Mouse (Mus musculus) adrenal gland, adult (tissue): ENCODE results near the gene Serpinh1.

Source experiments
- DNase-seq, 2 experiments: peaks; one replicate each; pipeline ENCODE4 v3.0.0; 2022 to 2023; ENCODE audit warnings: low spot score in 1 of 2; ENCODE audit not compliant: inconsistent age in 2 of 2

Gene Serpinh1

DNA sequence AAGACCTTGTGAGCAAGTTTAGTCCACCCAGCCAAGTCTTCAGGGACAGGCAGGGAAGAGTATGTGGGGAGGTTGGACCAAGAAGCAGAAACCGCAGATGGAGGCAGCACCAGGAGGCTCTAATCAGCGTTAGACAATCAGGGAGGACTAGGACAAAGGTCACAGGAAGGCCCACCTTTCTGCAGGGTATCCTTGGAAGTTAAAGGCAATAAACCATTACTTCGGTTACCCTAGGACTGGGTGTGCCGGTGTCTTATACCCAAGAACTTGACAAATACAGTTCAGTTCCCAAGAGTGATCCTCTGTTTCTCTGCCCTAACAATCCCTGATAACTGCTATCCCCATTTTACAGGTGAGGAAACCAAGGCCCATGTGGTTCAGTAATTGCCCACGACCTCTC, 23.0 kb downstream of the Serpinh1 start:
- no peak for DNase-seq

DNA sequence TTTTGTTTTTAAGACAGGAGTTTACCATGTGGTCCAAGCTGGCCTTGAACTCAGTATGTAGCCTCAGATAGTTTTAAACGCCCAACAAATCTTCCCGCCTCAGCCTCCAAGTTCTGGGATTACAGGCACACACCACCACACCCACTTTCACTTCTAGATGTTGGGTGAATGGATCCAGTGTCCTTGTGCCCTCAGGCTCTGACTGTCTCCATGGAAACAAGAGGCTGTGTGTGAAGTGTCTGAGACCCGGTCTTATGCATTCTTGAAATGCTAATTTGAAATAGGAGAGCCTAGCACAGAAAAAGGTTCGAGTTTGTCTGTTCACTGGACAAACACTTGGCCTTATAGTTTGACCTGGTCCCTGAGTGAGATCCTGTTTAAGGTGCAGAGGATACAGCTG, 24.2 kb downstream of the Serpinh1 start:
- DNase-seq = no peak

DNA sequence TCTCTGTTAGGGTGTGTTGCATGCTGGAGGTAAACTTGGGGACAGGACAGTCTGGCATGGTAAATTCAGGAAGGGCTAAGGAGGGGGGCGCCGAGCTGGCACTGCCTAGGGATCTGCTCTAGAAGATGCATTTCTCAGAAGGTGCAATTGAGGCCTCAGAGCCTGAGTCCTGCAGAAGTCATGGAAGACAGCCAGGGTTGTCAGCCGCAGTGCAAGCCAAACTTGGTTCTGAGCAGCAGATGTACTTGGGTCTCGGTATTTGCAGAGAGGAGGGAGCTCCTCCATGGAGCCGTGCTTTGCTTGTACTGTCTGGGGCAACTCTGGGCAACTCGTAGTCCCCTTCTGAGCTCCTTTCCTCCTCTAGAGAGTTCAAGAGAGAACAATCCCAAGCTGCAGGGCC, 26.9 kb downstream of the Serpinh1 start:
- DNase-seq = no peak

DNA sequence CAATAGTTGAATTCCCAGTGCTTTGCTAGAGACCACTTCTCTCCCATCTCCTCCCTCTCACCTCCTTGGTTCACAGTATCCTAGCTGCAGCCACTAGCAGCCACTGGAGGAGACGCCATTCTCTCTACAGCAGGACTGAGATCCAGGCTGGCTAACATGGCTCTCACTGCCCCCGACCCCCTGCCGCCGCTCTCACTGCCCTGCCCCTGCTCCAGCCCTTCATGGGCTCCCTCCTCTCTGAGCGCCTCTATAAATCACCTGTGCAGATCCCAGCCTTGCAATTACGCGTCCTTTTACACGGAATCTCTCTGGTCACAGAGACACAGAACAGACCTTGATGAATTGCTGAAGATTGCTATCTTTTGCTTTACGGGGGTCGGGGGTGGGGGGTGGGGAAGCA, 28.2 kb downstream of the Serpinh1 start:
- DNase-seq = no peak

DNA sequence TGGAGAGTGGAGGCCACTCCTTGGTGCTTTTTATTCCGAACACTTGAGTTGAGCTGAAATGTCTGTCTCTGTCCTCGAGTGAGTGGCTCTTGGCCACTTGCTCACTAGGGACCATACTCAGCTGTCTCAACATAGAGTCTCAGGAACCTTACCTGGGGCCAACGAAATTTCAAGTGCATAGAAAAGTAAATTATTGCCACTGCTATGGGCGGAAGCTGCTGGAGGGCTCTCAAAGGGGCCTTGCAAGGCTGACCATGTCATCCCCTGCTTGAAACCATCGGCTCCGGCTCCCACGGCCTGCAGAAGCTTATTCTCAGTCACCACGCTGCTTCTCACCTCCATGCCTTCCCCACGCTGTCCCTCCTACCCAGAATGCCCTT, 29.7 kb downstream of the Serpinh1 start:
- DNase-seq = no peak

DNA sequence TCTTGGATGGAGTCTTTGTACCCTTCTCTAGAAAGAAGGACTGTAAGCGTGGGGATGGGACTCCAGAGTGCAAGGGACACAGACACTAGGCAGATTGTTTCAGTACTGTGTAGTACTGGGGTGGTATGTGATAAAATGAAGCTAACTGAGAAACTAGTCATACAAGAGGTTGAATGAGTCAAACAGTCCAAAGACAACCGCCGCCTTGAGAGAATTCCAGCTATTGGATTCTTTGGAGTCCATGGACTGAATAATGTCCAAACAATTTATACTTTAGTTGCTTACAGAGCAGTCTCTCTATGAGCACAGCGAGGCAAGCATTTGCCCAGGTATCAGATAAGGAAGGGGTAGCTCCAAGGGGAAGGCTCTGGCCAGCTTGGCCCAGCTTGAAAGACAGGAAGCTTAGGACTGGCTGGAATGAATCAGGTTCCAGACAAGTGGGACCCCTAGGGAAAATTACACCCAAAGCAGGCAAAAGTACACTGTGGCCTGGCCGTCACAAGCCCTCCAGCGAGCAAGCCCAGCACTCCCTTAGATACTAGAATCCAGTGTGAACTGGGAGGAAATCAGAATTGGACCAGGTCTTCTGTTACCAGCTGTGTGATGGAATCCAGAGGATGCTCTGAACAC, 30.2 kb downstream of the Serpinh1 start:
- DNase-seq = no peak

DNA sequence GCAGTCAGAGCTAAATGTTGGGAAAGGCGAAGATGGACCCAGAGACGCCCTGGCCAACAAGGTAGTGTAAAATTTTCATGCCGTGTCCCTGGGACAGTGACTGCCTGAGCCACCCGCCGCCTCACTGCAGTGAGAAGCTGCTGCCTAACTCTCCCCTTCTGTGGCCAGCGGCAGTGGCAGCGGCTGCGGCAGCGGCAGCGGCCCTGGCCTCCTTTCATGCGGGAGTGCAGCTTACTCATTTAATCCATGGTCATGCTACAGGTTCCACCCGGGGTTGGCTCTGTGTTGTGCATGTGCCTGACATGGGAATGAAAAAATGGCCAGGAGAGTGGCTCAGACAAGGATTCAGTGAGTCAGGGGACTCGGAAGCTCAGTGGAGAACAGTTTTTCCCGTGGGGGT, 32.5 kb downstream of the Serpinh1 start:
- DNase-seq = peak; percentile 39 to 81

DNA sequence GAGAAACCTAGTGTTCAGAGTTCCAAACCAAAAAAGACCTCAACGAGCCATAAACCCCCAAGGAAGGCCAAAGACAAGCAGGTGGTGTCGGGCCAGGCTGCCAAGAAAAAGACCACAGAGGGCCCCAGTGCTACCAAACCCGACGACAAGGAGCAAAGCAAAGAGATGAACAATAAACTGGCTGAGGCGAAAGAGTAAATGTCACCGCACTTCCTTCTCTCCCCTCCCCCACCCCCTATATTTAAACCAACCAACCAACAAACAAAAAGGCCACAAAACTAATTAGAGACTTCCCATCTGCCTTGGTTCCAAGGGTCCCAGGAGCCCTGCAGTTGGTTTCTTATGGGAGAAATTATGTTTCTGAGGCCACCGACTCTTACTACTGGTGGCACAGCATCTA, 35.6 kb downstream of the Serpinh1 start:
- no peak for DNase-seq

DNA sequence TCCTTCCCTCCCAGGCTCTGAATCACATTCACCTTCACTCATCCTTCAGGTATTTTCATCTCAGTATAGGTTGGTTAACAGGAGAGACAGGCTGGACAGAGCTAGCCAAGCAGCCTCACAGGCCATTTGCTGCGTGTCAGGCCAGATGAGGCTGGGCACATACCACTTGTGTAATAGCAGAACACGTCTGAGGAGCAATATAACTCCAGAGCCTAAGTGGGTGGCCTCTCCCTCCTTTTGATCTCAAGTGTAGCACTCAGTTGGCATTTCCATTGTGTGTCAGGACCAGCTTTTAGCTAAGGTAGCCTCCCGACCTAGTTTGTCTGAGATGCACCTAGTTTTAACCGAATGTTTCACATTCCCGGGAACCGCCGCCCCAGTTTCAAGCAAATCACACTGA, 36.8 kb downstream of the Serpinh1 start:
- peak in 1 of 2 experiments; percentile 37 for DNase-seq

DNA sequence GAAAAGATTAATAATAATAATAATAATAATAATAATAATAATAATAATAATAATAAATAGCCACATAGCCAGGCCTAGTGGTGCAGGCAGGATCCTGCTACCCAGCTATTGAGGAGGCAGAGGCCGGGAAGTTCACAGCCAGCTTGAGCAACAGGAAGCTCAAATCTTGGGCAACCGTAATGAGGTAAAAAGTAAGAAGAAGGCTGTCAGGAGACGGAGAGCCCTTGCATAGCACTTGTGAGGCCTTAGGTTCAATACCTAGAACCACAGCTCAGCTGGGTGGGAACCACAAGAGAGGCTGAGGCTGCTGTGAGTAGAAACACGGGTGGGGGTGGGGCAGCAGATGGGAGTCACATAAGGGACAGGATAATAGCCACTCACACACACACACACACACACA, 38.5 kb downstream of the Serpinh1 start:
- DNase-seq = no peak

DNA sequence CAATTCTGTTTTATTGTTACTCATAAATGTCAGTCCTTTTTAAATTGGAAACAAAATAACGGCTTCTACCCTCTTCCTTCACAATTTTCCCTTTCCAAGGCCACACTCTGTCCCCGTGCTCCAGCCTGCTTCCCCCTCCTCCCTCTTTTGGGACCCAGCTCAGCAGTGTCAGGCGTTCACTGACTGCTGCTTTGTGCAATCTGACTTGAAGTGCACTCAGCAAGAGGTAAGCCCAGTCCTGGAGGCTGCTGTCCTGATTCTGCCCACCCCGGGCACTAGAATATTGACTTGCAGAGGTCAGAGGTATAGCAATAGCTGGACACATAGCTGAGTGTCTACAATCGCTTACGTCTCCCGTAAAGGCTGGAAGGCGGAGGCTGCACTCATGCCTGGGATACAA, 39.8 kb downstream of the Serpinh1 start:
- peak in 1 of 2 experiments; percentile 48 for DNase-seq

DNA sequence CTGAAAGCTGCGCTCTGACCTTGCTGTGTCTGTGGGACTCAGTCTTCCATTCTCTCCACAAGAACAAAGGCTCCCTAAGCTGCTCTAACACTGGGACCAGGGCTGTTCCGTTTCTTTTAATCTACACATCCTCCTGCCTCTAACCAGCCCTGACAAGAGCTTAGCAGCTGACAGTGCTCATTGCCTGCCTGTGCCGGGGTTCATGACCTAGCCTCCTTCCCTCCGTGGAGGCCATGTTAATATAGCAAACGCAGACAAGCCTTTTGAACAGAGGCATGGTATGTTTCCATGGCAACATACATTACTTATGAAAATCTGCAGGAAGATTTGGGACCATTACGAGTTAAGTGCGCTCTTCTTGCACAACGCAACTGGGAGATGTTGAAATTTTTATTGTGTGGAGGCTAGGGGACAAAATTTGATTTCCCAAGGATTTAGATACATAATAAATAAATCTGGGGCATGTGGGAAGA, 40.3 kb downstream of the Serpinh1 start:
- DNase-seq = peak in 1 of 2 experiments; percentile 57

DNA sequence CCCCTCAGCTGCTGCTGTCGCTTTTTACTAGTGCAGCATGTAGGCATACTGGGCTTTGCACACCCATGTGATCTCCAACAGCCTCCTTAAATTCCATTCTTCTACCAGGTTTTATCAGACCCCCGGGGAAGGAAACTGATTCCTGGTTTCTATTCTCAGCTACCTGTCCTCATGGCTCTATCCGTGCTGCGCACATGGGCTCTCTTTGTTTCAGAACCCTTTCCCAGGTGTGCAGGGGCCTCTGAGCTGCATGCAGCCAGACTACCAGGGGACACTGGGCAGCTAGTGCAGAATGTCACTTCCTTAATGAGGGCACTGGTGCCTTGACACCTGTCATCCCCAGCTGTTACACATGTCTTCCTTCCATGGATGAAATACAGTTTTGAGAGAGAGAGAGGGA, 41.0 kb downstream of the Serpinh1 start:
- no peak for DNase-seq

DNA sequence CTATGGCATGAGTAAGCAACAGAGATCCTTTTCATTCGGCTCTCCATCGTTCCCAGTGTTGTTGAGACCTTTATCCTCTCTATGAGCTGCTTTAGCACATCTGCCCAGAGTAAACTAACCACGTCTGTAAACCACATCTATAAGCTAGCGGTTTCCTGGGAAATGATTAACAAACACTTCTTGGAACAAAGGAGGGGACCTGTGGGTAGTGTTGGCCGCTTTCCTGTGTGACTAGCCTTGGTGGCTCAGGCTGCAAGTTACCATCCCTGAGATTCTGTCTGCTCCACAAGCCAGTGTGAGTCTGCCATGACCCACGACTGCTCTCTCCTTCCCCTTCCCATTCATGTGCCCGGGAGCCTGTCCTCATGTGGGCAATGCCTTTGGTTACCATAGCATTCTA, 41.6 kb downstream of the Serpinh1 start:
- DNase-seq = no peak

DNA sequence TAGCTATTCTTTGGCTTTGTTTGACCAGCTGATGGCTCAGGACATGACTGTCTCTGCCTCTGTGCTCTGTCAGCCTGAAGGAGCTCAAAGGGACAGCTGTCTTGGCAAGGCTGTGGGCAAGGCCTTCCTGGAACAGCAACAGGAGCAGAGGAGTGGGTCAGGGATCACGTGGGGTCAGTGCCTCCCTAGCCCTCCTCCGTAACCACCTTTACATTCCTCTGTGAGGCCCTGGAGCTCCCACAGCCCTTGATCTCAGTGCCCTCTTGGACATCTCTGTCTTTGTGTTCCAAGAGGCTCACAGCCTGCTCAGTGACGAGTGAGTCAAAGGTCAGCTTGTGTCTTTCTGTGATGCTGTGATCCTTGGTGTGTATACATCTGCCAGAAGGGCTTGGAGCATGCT, 46.4 kb downstream of the Serpinh1 start:
- DNase-seq = peak in 1 of 2 experiments; percentile 58

DNA sequence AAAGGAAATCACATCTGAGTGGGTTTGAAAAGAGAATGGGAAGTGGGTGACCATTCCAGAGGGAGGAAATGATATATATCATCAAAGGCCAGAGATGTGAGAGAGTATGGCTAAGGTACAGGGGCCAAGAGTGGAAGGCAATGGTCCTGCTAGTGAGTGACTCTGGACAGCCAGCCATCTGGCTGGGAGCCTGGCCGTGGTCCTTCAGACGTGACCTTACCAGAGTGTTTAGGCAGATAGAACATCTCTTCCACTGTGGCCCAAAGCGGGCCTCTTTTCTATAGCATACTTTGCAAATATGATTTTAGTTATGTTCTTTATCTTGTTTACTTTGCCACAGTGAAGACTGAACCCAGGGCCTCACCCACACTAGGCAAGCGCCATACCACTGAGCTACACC, 47.4 kb downstream of the Serpinh1 start:
- DNase-seq = peak; percentile 59 to 68

DNA sequence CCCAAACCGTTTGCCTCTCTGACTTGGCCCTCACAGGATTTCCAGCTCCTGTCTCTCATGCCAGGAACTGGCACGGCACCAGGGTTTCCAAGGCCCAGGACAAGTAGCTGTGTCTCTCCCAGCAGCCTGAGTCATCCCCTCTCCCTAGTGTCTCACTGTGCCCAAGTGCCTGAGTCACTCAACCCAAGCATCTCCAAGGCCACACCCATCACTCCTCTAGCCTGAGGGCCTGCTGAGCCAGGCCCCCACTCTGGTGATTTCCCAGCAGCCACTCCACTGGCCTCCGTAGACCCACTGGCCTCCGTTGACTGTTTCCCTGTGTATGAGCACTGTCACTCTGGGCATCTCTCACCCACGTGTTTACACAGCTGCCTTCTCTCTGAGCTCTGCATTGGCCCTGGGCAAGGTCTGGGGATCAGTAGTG, 48.1 kb downstream of the Serpinh1 start:
- peak; percentile 97 for DNase-seq

DNA sequence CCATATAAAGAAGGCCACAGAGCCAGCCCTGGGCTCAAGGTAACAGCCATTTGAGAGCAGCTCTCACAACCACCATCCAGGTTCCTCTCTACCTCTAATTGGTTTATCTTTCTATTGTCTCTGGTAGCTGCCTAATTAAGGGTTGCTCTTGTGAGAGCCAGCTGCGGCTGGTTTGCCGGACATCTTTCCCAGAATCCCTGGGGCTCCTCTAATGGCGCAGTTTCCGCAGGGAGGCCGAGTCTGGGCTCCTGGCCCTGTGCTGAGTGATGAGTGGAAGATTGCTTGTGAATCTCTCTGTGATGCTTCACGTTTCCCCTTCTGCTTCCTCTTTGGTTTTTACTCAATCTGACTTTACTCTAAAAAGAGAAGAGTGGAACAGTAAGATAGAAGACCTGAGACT, 49.0 kb downstream of the Serpinh1 start:
- DNase-seq = peak; percentile 45 to 63

DNA sequence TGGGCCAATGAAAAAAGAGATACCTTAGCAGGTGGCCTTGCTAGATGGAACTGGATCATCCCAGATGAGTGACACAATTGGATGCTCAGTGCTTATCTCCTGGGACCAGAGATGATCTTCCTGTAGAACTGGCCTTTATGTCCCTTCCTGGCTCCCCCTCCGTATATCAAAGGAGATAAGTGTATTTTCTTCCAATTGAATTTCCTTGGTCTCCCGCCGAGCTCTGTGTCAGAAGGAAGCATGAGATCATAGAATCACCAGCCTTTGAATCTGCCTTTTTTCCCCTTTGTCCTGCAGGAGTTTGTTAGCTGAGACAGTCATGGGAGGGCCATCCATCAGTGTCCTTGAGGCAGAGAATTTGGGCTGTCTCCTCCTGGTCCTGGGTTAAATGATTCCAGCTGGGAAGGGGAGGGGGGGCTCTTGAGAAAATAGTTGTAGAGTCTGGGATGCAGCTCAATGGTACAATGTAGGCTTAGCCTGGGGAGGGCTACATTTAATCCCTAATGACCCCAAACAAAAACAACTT, 52.3 kb downstream of the Serpinh1 start:
- DNase-seq = no peak
